Mouse (Mus musculus): ENCODE data around the gene Sestd1.

Sestd1 gene

DNA sequence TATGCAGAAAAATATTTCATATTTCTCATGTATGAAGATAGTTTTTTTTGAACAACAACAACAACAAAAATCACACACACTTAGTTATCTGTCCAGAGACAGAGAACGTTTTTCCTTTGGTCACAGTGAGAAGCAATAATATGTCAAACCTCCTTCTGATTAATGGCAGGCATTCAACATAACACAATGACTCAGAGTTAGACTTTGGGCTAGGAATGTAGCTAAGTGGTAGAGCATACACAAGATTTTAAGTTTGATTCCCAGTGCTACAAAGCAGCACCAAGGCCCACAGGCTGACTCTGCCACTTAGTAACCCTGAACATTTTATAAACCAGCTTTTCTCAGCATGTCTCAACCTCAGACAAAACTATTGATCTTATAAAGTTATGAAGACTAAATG lies 145.5 kb downstream of the Sestd1 start:
- DNase-seq (ENCODE audit: low read depth, low spot score), result no peak

DNA sequence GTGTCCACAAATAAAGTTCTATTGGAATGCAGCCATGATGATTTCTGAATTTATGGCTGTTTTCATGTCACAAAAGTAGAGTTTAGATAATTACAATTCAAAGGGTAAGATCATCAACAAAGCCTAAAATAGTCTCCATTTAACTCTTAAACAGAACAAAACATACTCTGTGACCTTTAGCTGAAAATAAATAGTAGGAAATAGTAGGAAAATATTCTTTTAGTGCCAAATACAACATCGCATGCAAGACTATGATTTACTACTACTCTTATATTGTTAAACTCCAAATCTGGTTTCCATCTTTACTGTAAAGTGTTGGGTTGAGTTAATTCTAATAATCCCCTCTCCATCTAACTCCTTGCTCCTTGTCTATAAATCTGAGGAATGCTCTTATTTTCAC lies 147.0 kb downstream of the Sestd1 start:
- no peak for DNase-seq (ENCODE audit: low read depth, low spot score)
